Mouse (Mus musculus): Measurements from ENCODE around the gene Nomo1. TPM values are rescaled to one million over a fixed set of nuclear protein-coding genes. Genes with fewer than 3 reads are reported as not detected.
A peak's percentile ranks its signal among the peaks of the same experiment; 100 is the strongest.

The Nomo1 gene
- polyA plus RNA-seq, 1 experiment = 98.0 TPM

GRCm38 (mm10) chr7:46076844-46077243 is 43.3 kb downstream of the Nomo1 start:
- WGBS = 81% methylated on average over 7 of the region's 7 CpGs
- H3K27ac ChIP-seq (ENCODE audit: insufficient read depth, low read length) = no peak overlapping the region
- H3K4me3 ChIP-seq (replicated peaks; ENCODE audit: insufficient read depth, low read depth, low read length) = no peak overlapping the region
- no peaks in the 10 kb centered on the region for H3K27me3 ChIP-seq (ENCODE audit: control insufficient read depth, insufficient read depth, low read length)
- no peak for DNase-seq
- H3K4me1 ChIP-seq (ENCODE audit: control insufficient read depth, insufficient read depth, low read length) = no peaks in the 10 kb centered on the region
- TF ChIP-seq POLR2A (IDR thresholded peaks at IDR 0.05; ENCODE audit: borderline replicate concordance, insufficient read depth, low read length) (no peak), CTCF (IDR thresholded peaks at IDR 0.05; ENCODE audit: borderline replicate concordance, insufficient read depth, low read depth, low read length) (no peak)

DNA sequence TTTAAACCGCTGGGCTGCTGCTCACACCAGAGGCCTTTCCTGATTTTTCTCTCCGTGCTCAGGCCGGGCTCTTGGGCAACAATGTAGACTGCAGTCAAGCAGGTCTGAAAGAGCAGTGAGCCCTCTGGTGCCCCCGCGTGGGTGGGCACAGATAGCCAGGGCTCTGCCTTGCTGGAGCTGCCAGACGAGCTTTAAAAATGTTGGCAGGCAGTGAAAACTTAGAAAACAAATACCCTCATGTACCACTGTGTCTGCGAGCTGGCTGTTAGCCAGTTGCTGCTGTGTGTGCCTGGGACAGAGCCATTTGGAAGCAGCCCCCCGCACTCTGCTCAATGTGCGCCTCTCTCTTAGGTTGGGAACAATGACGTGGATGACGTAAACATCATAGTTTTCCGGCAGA is 44.2 kb downstream of the Nomo1 start:
- Histone ChIP-seq H3K27ac (ENCODE audit: insufficient read depth, low read length) (no peak overlapping the region), H3K4me1 (ENCODE audit: control insufficient read depth, insufficient read depth, low read length) (no peaks in the 10 kb centered on the region), H3K4me3 (replicated peaks; ENCODE audit: insufficient read depth, low read depth, low read length) (no peak overlapping the region), H3K27me3 (ENCODE audit: control insufficient read depth, insufficient read depth, low read length) (no peaks in the 10 kb centered on the region)
- WGBS = 32% methylated on average over 12 of the region's 12 CpGs
- no peak for DNase-seq
- TF ChIP-seq CTCF (IDR thresholded peaks at IDR 0.05; ENCODE audit: borderline replicate concordance, insufficient read depth, low read depth, low read length) (no peak), POLR2A (IDR thresholded peaks at IDR 0.05; ENCODE audit: borderline replicate concordance, insufficient read depth, low read length) (no peak)

DNA sequence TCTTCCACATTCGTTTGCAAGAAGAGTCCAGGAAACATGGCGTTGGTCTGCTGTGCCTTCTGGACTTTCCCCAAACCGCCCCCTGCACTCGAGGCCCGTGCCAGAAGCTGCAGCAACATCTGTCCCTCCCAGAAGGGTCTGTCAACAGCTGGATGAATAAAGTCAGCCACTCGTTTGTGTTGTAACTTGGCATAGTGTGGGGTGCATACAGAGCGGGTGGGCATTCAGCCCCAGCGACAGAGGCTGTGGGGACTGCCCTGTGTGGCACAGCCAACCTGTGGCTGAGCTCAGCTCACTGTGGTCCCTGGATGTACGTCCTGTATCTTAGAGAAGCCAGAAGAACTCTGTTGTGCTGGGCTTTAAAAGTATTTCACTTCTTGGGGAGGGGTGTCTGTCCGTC is 50.5 kb downstream of the Nomo1 start:
- 56% methylated on average over 10 of the region's 10 CpGs for WGBS
- no peak for DNase-seq
- no peaks in the 10 kb centered on the region for H3K27me3 ChIP-seq (ENCODE audit: control insufficient read depth, insufficient read depth, low read length)

GRCm38 (mm10) chr7:46084839-46085513 is 51.5 kb downstream of the Nomo1 start:
- WGBS = 37% methylated on average over 16 of the region's 16 CpGs
- no peak overlapping the region for H3K4me3 ChIP-seq (replicated peaks; ENCODE audit: insufficient read depth, low read depth, low read length)
- H3K4me1 ChIP-seq (ENCODE audit: control insufficient read depth, insufficient read depth, low read length) = no peaks in the 10 kb centered on the region
- no peaks in the 10 kb centered on the region for H3K27me3 ChIP-seq (ENCODE audit: control insufficient read depth, insufficient read depth, low read length)
- TF ChIP-seq CTCF (IDR thresholded peaks at IDR 0.05; ENCODE audit: borderline replicate concordance, insufficient read depth, low read depth, low read length) (no peak), POLR2A (IDR thresholded peaks at IDR 0.05; ENCODE audit: borderline replicate concordance, insufficient read depth, low read length) (no peak)
- DNase-seq = no peak
- H3K27ac ChIP-seq (ENCODE audit: insufficient read depth, low read length) = no peak overlapping the region

More for the DNA sequence above, 50.5 kb downstream of the Nomo1 start:
- H3K4me3 ChIP-seq (replicated peaks; ENCODE audit: insufficient read depth, low read depth, low read length) = no peak overlapping the region
- H3K27ac ChIP-seq (ENCODE audit: insufficient read depth, low read length) = no peak overlapping the region
- no peak for TF ChIP-seq CTCF (IDR thresholded peaks at IDR 0.05; ENCODE audit: borderline replicate concordance, insufficient read depth, low read depth, low read length)
- no peak for TF ChIP-seq POLR2A (IDR thresholded peaks at IDR 0.05; ENCODE audit: borderline replicate concordance, insufficient read depth, low read length)
- no peaks in the 10 kb centered on the region for H3K4me1 ChIP-seq (ENCODE audit: control insufficient read depth, insufficient read depth, low read length)

DNA sequence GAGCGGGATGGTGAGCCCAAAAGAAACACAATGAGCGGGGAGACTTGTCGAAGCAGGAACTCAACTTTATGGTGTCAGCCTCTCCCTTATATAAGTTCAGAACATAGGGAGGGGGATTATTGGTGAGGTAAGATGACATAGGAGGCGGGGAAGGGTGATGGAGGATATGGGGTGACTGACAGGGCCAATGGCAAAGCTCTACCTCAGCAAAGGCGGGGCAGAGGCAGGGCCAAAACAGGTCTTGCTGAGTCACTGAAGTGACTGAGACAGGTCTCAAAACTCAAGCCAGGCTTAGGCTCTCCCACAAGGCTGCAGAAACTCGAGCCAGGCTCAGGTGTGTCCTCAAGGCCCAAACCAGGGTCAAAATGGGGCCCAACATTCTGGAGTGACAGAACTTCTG is 52.9 kb downstream of the Nomo1 start:
- 92% methylated on average over 6 of the region's 6 CpGs for WGBS

GRCm38 (mm10) chr7:46088241-46088640 is 54.7 kb downstream of the Nomo1 start:
- TF ChIP-seq POLR2A (IDR thresholded peaks at IDR 0.05; ENCODE audit: borderline replicate concordance, insufficient read depth, low read length) = no peak
- TF ChIP-seq CTCF (IDR thresholded peaks at IDR 0.05; ENCODE audit: borderline replicate concordance, insufficient read depth, low read depth, low read length) = no peak
- no peak for DNase-seq
- Histone ChIP-seq H3K27ac (ENCODE audit: insufficient read depth, low read length) (no peak overlapping the region), H3K4me1 (ENCODE audit: control insufficient read depth, insufficient read depth, low read length) (peaks cover 4% of the 10 kb centered on the region; the same call in 1 of the 2 replicates), H3K4me3 (replicated peaks; ENCODE audit: insufficient read depth, low read depth, low read length) (no peak overlapping the region), H3K27me3 (ENCODE audit: control insufficient read depth, insufficient read depth, low read length) (no peaks in the 10 kb centered on the region)
- 86% methylated on average over 6 of the region's 6 CpGs for WGBS

More for the DNA sequence above, 52.9 kb downstream of the Nomo1 start:
- Histone ChIP-seq H3K27ac (ENCODE audit: insufficient read depth, low read length) (no peak overlapping the region), H3K4me1 (ENCODE audit: control insufficient read depth, insufficient read depth, low read length) (peaks cover 4% of the 10 kb centered on the region; the same call in 1 of the 2 replicates), H3K27me3 (ENCODE audit: control insufficient read depth, insufficient read depth, low read length) (no peaks in the 10 kb centered on the region), H3K4me3 (replicated peaks; ENCODE audit: insufficient read depth, low read depth, low read length) (no peak overlapping the region)
- TF ChIP-seq POLR2A (IDR thresholded peaks at IDR 0.05; ENCODE audit: borderline replicate concordance, insufficient read depth, low read length) (no peak), CTCF (IDR thresholded peaks at IDR 0.05; ENCODE audit: borderline replicate concordance, insufficient read depth, low read depth, low read length) (no peak)
- no peak for DNase-seq

DNA sequence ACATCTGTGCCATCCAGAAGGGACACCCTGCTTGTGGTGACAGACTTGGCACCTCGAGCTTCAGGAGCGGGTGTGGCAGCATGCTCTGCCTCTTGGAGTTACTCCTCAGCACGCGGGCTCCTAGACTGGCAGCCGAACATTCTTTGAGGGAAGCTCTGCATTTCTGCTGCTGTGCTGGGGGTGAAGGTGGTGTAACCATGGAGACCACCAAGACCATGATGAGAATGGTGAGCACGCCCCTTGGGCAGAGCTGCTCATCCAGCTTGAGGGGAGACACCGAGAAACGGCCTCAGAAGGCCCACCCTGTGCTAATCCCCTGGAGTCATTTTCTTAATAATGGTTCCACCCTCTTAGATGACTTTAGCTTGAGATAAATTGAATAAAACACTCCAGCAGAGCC is 59.3 kb downstream of the Nomo1 start:
- Histone ChIP-seq H3K4me1 (ENCODE audit: control insufficient read depth, insufficient read depth, low read length) (peaks cover 22% of the 10 kb centered on the region), H3K4me3 (replicated peaks; ENCODE audit: insufficient read depth, low read depth, low read length) (no peak overlapping the region), H3K27me3 (ENCODE audit: control insufficient read depth, insufficient read depth, low read length) (no peaks in the 10 kb centered on the region), H3K27ac (ENCODE audit: insufficient read depth, low read length) (no peak overlapping the region)
- no peak for DNase-seq
- TF ChIP-seq CTCF (IDR thresholded peaks at IDR 0.05; ENCODE audit: borderline replicate concordance, insufficient read depth, low read depth, low read length) (no peak), POLR2A (IDR thresholded peaks at IDR 0.05; ENCODE audit: borderline replicate concordance, insufficient read depth, low read length) (no peak)
- WGBS = 53% methylated on average over 8 of the region's 8 CpGs

GRCm38 (mm10) chr7:46096136-46096535 is 62.6 kb downstream of the Nomo1 start:
- WGBS = 4% methylated on average over 4 of the region's 4 CpGs
- Histone ChIP-seq H3K27ac (ENCODE audit: insufficient read depth, low read length) (no peak overlapping the region), H3K4me1 (ENCODE audit: control insufficient read depth, insufficient read depth, low read length) (peaks cover 34% of the 10 kb centered on the region), H3K4me3 (replicated peaks; ENCODE audit: insufficient read depth, low read depth, low read length) (peak overlapping the region; percentile 91), H3K27me3 (ENCODE audit: control insufficient read depth, insufficient read depth, low read length) (no peaks in the 10 kb centered on the region)
- peak; percentile 75 to 82 for DNase-seq
- no peak for TF ChIP-seq POLR2A (IDR thresholded peaks at IDR 0.05; ENCODE audit: borderline replicate concordance, insufficient read depth, low read length)
- peak; percentile 97 for TF ChIP-seq CTCF (IDR thresholded peaks at IDR 0.05; ENCODE audit: borderline replicate concordance, insufficient read depth, low read depth, low read length)
